ENCODE assay signal across 17 mouse cellular contexts in genomic region chr8:122038076-122038475, GRCm38 (mm10).
DNase-seq lines count a peak whose midpoint lies in the region; ATAC-seq and TF ChIP-seq lines count a peak whose summit lies in the region.
"Had no signal": no experiment of that assay in that cellular context is flagged by ENCODE, and none has a peak within 500 bp of the region (broad histone marks: within the 10 kb centered on the region; RNA-seq: fewer than 3 reads in every experiment).

No protein-coding gene starts in this region.

- H3K9me3 ChIP-seq in liver, postnatal 0 days (ENCODE audit: low read length), result no peaks in the 10 kb centered on the region
- no peaks in the 10 kb centered on the region for H3K9me3 ChIP-seq in forebrain, embryonic 12.5 days
- H3K9me3 ChIP-seq: heart, embryonic 12.5 days; hindbrain, embryonic 10.5 days; hindbrain, embryonic 15.5 days had no signal

- H3K4me2 ChIP-seq in liver, postnatal 0 days (ENCODE audit: low read depth, low read length), result no peak overlapping the region
- H3K4me2 ChIP-seq in forebrain, embryonic 12.5 days, result no peak overlapping the region
- H3K4me2 ChIP-seq: heart, embryonic 12.5 days; hindbrain, embryonic 15.5 days had no signal

- TF ChIP-seq EP300 in liver, postnatal 0 days (IDR thresholded peaks at IDR 0.05; ENCODE audit: low read depth), result no peak

- 0 out of 2 replicates have a peak, but pooled peaks cover 1% of the 10 kb centered on the region for H3K27me3 ChIP-seq in liver, postnatal 0 days (ENCODE audit: insufficient read depth, low read length)
- no peaks in the 10 kb centered on the region for H3K27me3 ChIP-seq in forebrain, embryonic 12.5 days
- H3K27me3 ChIP-seq: hindbrain, embryonic 15.5 days had no signal

- no peak for TF ChIP-seq CTCF in liver, postnatal 0 days (IDR thresholded peaks at IDR 0.05; ENCODE audit: low read depth)

- 88% methylated on average over 6 of the region's 6 CpGs for WGBS in liver, postnatal 0 days (ENCODE audit: insufficient replicate concordance)
- 89% methylated on average over 6 of the region's 6 CpGs for WGBS in forebrain, embryonic 12.5 days

- no peak overlapping the region for H3K4me3 ChIP-seq in liver, postnatal 0 days (ENCODE audit: low read depth, low read length)
- no peak overlapping the region for H3K4me3 ChIP-seq in forebrain, embryonic 12.5 days (replicated peaks)
- H3K4me3 ChIP-seq: heart, adult 2 months; heart, embryonic 12.5 days; hindbrain, embryonic 10.5 days; hindbrain, embryonic 15.5 days had no signal

- no peak overlapping the region for H3K27ac ChIP-seq in liver, postnatal 0 days (ENCODE audit: low read depth)
- H3K27ac ChIP-seq in forebrain, embryonic 12.5 days, result no peak overlapping the region
- H3K27ac ChIP-seq: heart, adult 2 months; hindbrain, embryonic 10.5 days; hindbrain, embryonic 15.5 days had no signal

- H3K4me1 ChIP-seq in liver, postnatal 0 days (ENCODE audit: insufficient read depth), result no peaks in the 10 kb centered on the region
- no peaks in the 10 kb centered on the region for H3K4me1 ChIP-seq in forebrain, embryonic 12.5 days

- no peaks in the 10 kb centered on the region for H3K36me3 ChIP-seq in liver, postnatal 0 days (replicated peaks; ENCODE audit: insufficient read depth, low read length)
- no peaks in the 10 kb centered on the region for H3K36me3 ChIP-seq in forebrain, embryonic 12.5 days (replicated peaks)
- H3K36me3 ChIP-seq: heart, embryonic 12.5 days; hindbrain, embryonic 10.5 days; hindbrain, embryonic 15.5 days had no signal

- DNase-seq in 3134 (ENCODE audit: extremely low read depth, insufficient read length, low spot score) (peak; percentile 57), 3T3-L1 (ENCODE audit: low read depth, low spot score) (peak; percentile 60)
- DNase-seq in adrenal gland, adult 8-10 months, result peak; percentile 62
- DNase-seq in adrenal gland, postnatal 36 days, result peak; percentile 60 to 75
- no peak for DNase-seq in kidney, adult 18-20 months
- no peak for DNase-seq in liver, postnatal 0 days
- DNase-seq: cerebellum, adult 18-20 months; cerebellum, adult 9-11 months; cerebellum, postnatal 36 days; heart, adult 2 months had no signal

- no peak for ATAC-seq in liver, postnatal 0 days
- ATAC-seq in forebrain, embryonic 12.5 days (ENCODE audit: low FRiP score), result no peak
- ATAC-seq: forebrain, embryonic 14.5 days; inflammation-experienced regulatory T-cells, adult 6 months; intestine, postnatal 0 days had no signal

- no peak overlapping the region for H3K9ac ChIP-seq in liver, postnatal 0 days (replicated peaks)
- H3K9ac ChIP-seq in forebrain, embryonic 12.5 days, result no peak overlapping the region
- H3K9ac ChIP-seq: heart, embryonic 12.5 days; hindbrain, embryonic 15.5 days had no signal

Comparison
In these comparisons a context has a peak if more than half of its experiments do, and no peak if none do; other contexts are left out.
1. DNase-seq: peak in 3134 (single experiment), 3T3-L1 (single experiment), adrenal gland, adult 8-10 months (single experiment) and adrenal gland, postnatal 36 days (2 of 2); none in kidney, adult 18-20 months (single experiment) and liver, postnatal 0 days (single experiment).